Mouse (Mus musculus) effector memory CD4-positive, alpha-beta T cell, adult 7 months (primary cell): ENCODE data around the gene Olfr360. TPM values are rescaled to one million over a fixed set of nuclear protein-coding genes. Genes with fewer than 3 reads are reported as not detected.

Source experiments
- polyA plus RNA-seq: library from polyadenylated mRNA; unstranded; fragments of 100-300 nt; shearing (Covaris generic); gene quantifications from one replicate; pipeline ENCODE4 v1.2.1, GENCODE M21; 2017

Gene Olfr360
- polyA plus RNA-seq, result not detected

GRCm38 (mm10) chr2:37065446-37065845 is at the start of gene Olfr360:
Olfr360 (plus strand) TSS chr2:37065746.

DNA sequence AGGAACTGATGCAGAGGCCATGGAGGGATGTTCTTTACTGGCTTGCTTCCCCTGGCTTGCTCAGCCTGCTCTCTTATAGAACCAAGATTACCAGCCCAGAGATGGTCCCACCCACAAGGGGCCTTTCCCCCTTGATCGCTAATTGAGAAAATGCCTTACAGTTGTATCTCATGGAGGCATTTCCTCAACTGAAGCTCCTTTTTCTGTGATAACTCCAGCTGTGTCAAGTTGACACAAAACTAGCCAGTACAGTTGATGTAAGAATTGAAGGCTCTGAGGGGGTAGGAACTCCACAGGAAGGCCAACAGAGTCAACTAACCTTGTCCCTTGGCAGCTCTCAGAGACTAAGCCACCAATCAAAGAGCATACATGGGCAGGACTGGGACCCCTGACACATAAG is 23.6 kb downstream of the Olfr360 start, which contains the start of gene Olfr361:
TSS of gene Olfr361 (minus strand) at position 101 of the 400 bp plus-strand sequence.

DNA sequence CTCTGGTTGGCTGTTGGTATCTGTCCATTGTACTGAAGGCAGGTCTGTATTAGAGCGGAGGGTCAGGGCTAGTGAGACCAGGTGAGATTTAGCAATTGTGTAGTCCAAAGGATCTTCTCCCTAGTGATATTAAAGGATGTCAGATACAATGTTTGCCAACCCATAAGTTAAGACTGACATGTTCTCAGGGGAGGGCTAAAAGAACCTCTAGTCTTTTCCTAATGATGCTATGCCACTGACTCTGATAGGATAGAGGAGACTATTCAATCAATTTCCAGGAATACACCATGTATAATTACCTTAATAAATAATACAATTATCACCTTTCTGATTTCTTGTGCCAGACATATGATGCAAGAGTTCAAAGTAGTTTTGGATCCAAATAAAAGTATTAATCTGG is 52.3 kb downstream of the Olfr360 start, which contains the start of gene Olfr362:
TSS of gene Olfr362 (minus strand) at position 101 of the 400 bp plus-strand sequence.

Other genes with a start within 250 kb of the Olfr360 start
- not detected for gene Olfr3, start 248.7 kb upstream of the Olfr360 start, polyA plus RNA-seq
- gene Olfr350, start 219.4 kb upstream of the Olfr360 start, polyA plus RNA-seq, result not detected
- gene Olfr351, start 203.1 kb upstream of the Olfr360 start, polyA plus RNA-seq, result not detected
- 0.18 TPM for gene Olfr352, start 197.3 kb upstream of the Olfr360 start, polyA plus RNA-seq
- gene Olfr353, start 172.8 kb upstream of the Olfr360 start, polyA plus RNA-seq, result not detected
- gene Olfr354, start 160.1 kb upstream of the Olfr360 start, polyA plus RNA-seq, result 0.16 TPM
- gene Olfr355, start 136.8 kb upstream of the Olfr360 start, polyA plus RNA-seq, result 0.62 TPM
- not detected for gene Olfr356, start 128.6 kb upstream of the Olfr360 start, polyA plus RNA-seq
- gene Olfr357, start 71.9 kb upstream of the Olfr360 start, polyA plus RNA-seq, result not detected
- not detected for gene Olfr358, start 56.4 kb upstream of the Olfr360 start, polyA plus RNA-seq
- gene Olfr361, start 23.5 kb downstream of the Olfr360 start, polyA plus RNA-seq, result 0.27 TPM
- gene Olfr362, start 52.2 kb downstream of the Olfr360 start, polyA plus RNA-seq, result not detected
- not detected for gene Olfr364-ps1, start 73.6 kb downstream of the Olfr360 start, polyA plus RNA-seq
- not detected for gene Olfr365, start 122.5 kb downstream of the Olfr360 start, polyA plus RNA-seq
- gene Olfr366, start 145.8 kb downstream of the Olfr360 start, polyA plus RNA-seq, result not detected